Mouse (Mus musculus) cerebellum, postnatal 10 days (tissue): ENCODE measurements around the gene Olfr1351.
"Not testable (repeated sequence)": the region's sequence is repeated elsewhere in the genome, so short reads cannot be mapped to it uniquely, and the experiment has no call there.

Experiments
- DNase-seq, 2 experiments: peaks; one replicate each; pipeline ENCODE4 v3.0.0; 2021; ENCODE audit warnings: mixed read lengths in 2 of 2

Gene Olfr1351

DNA sequence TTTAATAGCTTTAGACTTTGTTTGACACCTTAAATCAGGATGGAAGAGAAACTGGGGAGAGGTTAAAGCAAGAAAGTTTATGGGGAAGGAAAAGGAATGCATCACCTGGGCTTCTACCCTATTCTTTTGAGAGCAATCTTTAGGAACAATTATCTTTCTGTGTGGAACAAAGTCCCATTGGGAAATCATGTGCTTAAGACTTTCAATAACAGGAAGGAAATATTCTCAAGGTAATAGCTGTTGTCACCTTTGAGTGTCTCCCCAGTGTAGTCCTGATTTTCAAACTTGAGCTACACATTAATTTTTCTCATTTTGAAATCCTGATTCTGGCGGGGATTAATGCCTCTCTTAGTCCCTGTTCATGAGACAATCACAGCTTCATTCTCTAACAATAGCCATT is at the start of gene Olfr1351:
Olfr1351 (plus strand) TSS at position 301 of the 400 bp plus-strand sequence.
- no peak for DNase-seq

- DNase-seq: not testable (repeated sequence)
These were observed 49.3 kb upstream of the Olfr1351 start, which contains the start of gene Olfr1353 for GRCm38 (mm10) chr10:78963009-78963408. Gene Olfr1353 (plus strand): TSS chr10:78963309.

DNA sequence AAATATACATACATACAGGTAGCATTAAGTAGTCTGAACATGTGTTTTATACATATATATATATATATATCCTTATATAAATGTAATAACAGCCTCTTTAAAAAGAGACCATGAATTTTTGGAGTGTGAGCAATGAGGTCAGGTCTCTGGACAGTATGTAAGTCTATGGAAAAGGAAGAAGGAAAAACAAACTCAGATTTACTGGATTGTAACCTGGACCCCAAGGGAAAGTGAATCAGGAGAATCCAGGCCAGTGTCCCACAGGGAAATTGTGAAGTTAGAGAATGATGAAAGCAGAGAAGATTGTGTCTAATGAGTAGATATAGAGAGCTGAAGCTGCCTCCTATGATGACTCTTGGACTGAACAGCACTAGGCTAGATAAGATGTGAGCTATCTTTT is 31.5 kb upstream of the Olfr1351 start, which contains the start of gene Olfr1352:
Olfr1352 (plus strand) TSS at position 301 of the 400 bp plus-strand sequence.
- no peak for DNase-seq

- no peak for DNase-seq
These were observed 16.2 kb downstream of the Olfr1351 start, which contains the start of gene Olfr57 for GRCm38 (mm10) chr10:79028441-79028840. Gene Olfr57 (plus strand): TSS chr10:79028741.

DNA sequence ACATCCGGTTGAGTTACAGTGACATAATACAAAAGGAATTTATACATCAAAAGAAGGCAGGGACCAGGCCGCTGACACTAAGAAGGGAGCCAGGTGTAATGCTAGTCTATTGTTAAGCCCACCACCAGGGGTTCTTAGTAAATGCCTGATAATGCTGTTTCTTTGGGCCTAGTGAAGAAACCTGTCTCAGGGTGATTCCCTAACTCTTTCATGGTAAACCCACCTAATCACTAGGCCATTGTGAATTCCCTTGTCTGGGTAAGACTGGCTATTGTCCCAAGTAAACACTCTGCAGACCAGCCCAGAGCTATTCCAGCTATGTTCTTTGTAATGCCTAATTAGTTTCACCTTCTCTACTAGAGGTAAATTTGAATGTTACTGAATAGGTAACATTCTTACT is 30.2 kb downstream of the Olfr1351 start:
- DNase-seq: not testable (repeated sequence)

- not testable (repeated sequence) for DNase-seq
These were observed 45.1 kb downstream of the Olfr1351 start for GRCm38 (mm10) chr10:79057370-79057769.
